Mouse (Mus musculus) urinary bladder, postnatal 14 days (tissue): ENCODE measurements around the gene Olfr849.

Experiments used
- DNase-seq: peaks from one replicate; pipeline ENCODE4 v3.0.0; 2021; ENCODE audit warnings: low spot score

Gene Olfr849

DNA sequence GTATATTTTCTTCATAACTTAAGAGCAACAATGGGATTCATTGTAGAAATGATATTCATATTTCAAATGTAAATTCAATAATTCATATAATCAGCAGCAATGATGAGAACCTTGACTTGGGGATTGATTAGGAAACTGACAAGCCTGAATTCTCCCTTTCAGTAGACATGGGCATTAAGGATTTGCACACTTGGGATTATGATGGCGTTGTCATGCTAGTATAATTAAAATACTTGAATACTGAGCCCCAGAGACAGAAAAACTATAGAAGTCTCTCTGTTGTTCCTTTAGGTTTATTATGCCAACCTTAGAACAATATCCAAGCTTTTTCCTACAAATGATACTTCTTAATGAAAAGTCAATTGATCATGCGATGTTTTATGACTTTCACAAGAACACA is at the start of gene Olfr849:
TSS of gene Olfr849 (plus strand) at position 301 of the 400 bp plus-strand sequence.
- no peak for DNase-seq

DNA sequence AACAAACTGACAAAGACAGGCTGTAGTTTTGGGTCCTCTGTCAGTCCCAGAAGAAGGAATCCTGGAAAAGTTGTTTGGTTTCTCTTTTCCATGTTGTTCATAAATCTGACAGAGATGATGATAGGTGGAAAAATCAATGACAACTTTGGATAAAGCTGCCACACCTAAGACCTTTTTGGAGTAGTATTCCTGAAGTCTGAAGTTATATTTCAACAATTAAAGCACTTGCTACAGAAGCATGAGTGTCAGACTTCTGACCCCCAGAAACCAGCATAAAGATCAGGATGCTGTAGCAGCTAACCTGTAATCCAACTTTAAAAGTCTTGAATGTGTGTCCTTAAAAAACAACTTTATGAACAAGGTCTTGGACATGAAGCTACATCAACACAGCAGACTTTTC is 38.1 kb downstream of the Olfr849 start, which contains the start of gene Olfr850:
TSS of gene Olfr850 (minus strand) at position 101 of the 400 bp plus-strand sequence.
- no peak for DNase-seq

DNA sequence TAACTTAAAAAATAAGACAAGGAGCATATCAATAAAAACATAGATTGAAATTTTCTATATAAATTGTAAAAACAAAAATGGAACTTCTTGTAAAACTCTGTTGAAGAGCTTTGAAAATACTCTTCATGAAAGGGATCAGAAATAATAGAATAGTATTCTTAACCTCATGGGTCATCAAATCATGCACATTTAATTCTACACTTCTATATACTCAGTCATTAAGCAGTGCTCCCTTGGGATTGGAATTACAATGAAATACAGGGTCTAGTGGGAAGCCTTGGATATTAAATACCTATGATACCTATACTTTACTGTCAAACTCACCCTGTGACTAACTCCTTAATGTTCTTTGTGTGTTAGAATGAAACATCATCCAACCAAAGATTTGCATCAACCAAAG is 52.9 kb downstream of the Olfr849 start, which contains the start of gene Olfr851:
TSS of gene Olfr851 (plus strand) at position 301 of the 400 bp plus-strand sequence.
- DNase-seq, result no peak
